Mouse (Mus musculus): ENCODE data around the gene Ces2a. TPM values are rescaled to one million over a fixed set of nuclear protein-coding genes. Genes with fewer than 3 reads are reported as not detected.

Ces2a gene
- total RNA-seq (2021) = not detected
- long read RNA-seq, experiment 1 = 0 reads
- long read RNA-seq, experiment 2 = 0 reads

- DNase-seq = no peak
Measured at GRCm38 (mm10) chr8:104733753-104734152, at the start of gene Ces2a. Gene Ces2a, plus strand, starts transcription at chr8:104734003.

GRCm38 (mm10) chr8:104688433-104688832 is 45.4 kb upstream of the Ces2a start:
- no peak for DNase-seq

- no peak for DNase-seq
Measured at GRCm38 (mm10) chr8:104698556-104698955, 35.2 kb upstream of the Ces2a start.

GRCm38 (mm10) chr8:104701900-104702299 is 31.9 kb upstream of the Ces2a start:
- no peak for DNase-seq

GRCm38 (mm10) chr8:104721166-104721565 is 12.6 kb upstream of the Ces2a start:
- no peak for DNase-seq

- no peak for DNase-seq
Measured at GRCm38 (mm10) chr8:104731451-104731850, 2.4 kb upstream of the Ces2a start.

- no peak for DNase-seq
Measured at GRCm38 (mm10) chr8:104731969-104732368, 1.8 kb upstream of the Ces2a start.

GRCm38 (mm10) chr8:104742039-104742438 is 8.2 kb downstream of the Ces2a start:
- DNase-seq = no peak

- DNase-seq = no peak
Measured at GRCm38 (mm10) chr8:104743410-104743809, 9.6 kb downstream of the Ces2a start.

GRCm38 (mm10) chr8:104752818-104753217 is 19.0 kb downstream of the Ces2a start:
- DNase-seq = no peak

GRCm38 (mm10) chr8:104757621-104758020 is 23.8 kb downstream of the Ces2a start:
- no peak for DNase-seq

GRCm38 (mm10) chr8:104758209-104758608 is 24.4 kb downstream of the Ces2a start:
- DNase-seq = no peak

- DNase-seq = no peak
Measured at GRCm38 (mm10) chr8:104761126-104761525, 27.3 kb downstream of the Ces2a start.

- DNase-seq = no peak
Measured at GRCm38 (mm10) chr8:104766485-104766884, 32.7 kb downstream of the Ces2a start.

- no peak for DNase-seq
Measured at GRCm38 (mm10) chr8:104770365-104770764, 36.6 kb downstream of the Ces2a start.

- DNase-seq = no peak
Measured at GRCm38 (mm10) chr8:104787049-104787448, 53.2 kb downstream of the Ces2a start.

GRCm38 (mm10) chr8:104788929-104789328 is 55.1 kb downstream of the Ces2a start:
- DNase-seq = no peak

GRCm38 (mm10) chr8:104789886-104790680 is 56.3 kb downstream of the Ces2a start:
- peak; percentile 15 to 58 for DNase-seq

Small RNA genes within 50 kb of the gene (microRNA-seq; reads per million reads assigned to microRNA genes)
- gene Gm44328 = 0 reads per million in 2 experiments

Other genes with a start within 250 kb of the Ces2a start
- gene Terb1, start 224.1 kb upstream of the Ces2a start, total RNA-seq (2021) = not detected
- 10 to 100 TPM; 26.8 to 34.9 TPM for gene Nae1, start 199.4 kb upstream of the Ces2a start, total RNA-seq (2021)
- 1 to 10 TPM; 1.5 to 2.7 TPM for gene Car7, start 199.3 kb upstream of the Ces2a start, total RNA-seq (2021)
- gene Pdp2, start 142.6 kb upstream of the Ces2a start, total RNA-seq (2021) = 10 to 100 TPM; 18.1 to 22.5 TPM
- gene Cdh16, start 109.6 kb upstream of the Ces2a start, total RNA-seq (2021) = 1 to 10 TPM; 3.9 to 5.2 TPM
- gene Rrad, start 102.7 kb upstream of the Ces2a start, total RNA-seq (2021) = 100 to 1,000 TPM in 1 of 2 experiments, 10 to 100 TPM in 1; 88.7 to 108 TPM
- gene Ciao2b, start 92.0 kb upstream of the Ces2a start, total RNA-seq (2021) = 10 to 100 TPM; 62.2 to 66.5 TPM
- gene Ces2b, start 97.6 kb downstream of the Ces2a start, total RNA-seq (2021) = under 1 TPM; 0.22 to 0.44 TPM
- not detected for gene Ces2c, start 113.1 kb downstream of the Ces2a start, total RNA-seq (2021)
- gene Ces2e, start 192.3 kb downstream of the Ces2a start, total RNA-seq (2021) = 1 to 10 TPM; 1.6 to 2.2 TPM
- not detected for gene Ces2f, start 213.4 kb downstream of the Ces2a start, total RNA-seq (2021)
- 1 to 10 TPM; 3.2 to 5.0 TPM for gene Ces2g, start 227.7 kb downstream of the Ces2a start, total RNA-seq (2021)

Measured in heart, adult 18-20 months (tissue).